Mouse (Mus musculus): ENCODE results near the gene Tmem270. TPM values are rescaled to one million over a fixed set of nuclear protein-coding genes. Genes with fewer than 3 reads are reported as not detected.

Tmem270 gene
- total and polyA plus RNA-seq, 3 experiments, result not detected

DNA sequence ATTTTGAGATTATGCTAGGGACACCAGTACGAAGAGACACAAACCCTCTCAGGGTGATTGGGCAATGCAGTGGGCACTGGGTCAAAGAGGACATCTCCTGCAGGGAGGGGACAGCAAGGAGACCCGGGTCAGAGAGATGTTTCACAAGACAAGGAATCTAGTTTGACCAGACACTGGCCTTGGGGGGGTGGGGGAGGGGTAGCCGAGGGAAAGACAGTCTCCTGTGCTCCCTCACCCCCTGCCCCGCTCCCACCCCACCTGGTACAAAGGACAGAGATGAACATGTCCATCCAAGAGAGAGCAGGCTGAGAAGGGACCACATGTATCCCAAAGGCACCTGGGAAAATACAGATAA, 41.5 kb upstream of the Tmem270 start:
- peaks cover 23 to 38% of the 10 kb centered on the region in 2 experiments for H3K4me1 ChIP-seq (ENCODE audit: control insufficient read depth in 1 of 2, insufficient read depth in 2 of 2)
- no peak overlapping the region for H3K9ac ChIP-seq (ENCODE audit: insufficient read depth, low read depth)
- no peak overlapping the region for H3K4me3 ChIP-seq (replicated peaks in 1 of 3; ENCODE audit: low read depth in 2 of 3, low read length in 2 of 3, poor library complexity in 1 of 3)
- H3K27me3 ChIP-seq (replicated peaks), result peaks cover 5% of the 10 kb centered on the region
- no peaks in the 10 kb centered on the region for H3K79me2 ChIP-seq (replicated peaks; ENCODE audit: control insufficient read depth, extremely low read depth, insufficient read depth, poor library complexity, severe bottlenecking)
- H3K4me2 ChIP-seq (ENCODE audit: insufficient read depth, low read depth, poor library complexity, severe bottlenecking), result no peak overlapping the region
- no peak for TF ChIP-seq MEF2A (IDR thresholded peaks at IDR 0.05; ENCODE audit: borderline replicate concordance, low read depth, low read length)
- no peak for TF ChIP-seq ZNF384 (IDR thresholded peaks at IDR 0.05; ENCODE audit: low read depth, low read length)
- no peak for TF ChIP-seq POLR2A (IDR thresholded peaks at IDR 0.05; ENCODE audit: low read depth, low read length)
- no peak for TF ChIP-seq JUND (conservative IDR thresholded peaks at IDR 0.05; ENCODE audit: low read depth, low read length)
- dilution Hi-C loops (cut with MboI; ENCODE audit: extremely low pct_ligation_motif_present, extremely low pct_unique_long_range_greater_than_20kb, low sequenced_read_pairs) (no loop called here), in situ Hi-C loops (cut with MboI; ENCODE audit: low pct_ligation_motif_present, low pct_unique_long_range_greater_than_20kb, low sequenced_read_pairs) (no loop called here)
- no peak for DNase-seq (ENCODE audit: extremely low read depth)
- no peaks in the 10 kb centered on the region for H3K9me3 ChIP-seq (replicated peaks; ENCODE audit: low read length)
- no peaks in the 10 kb centered on the region for H3K36me3 ChIP-seq (replicated peaks in 1 of 2; ENCODE audit: control insufficient read depth in 1 of 2, insufficient read depth in 1 of 2, low read length in 1 of 2)
- no peak overlapping the region for H3K27ac ChIP-seq (ENCODE audit: insufficient read depth, low read depth)

GRCm38 (mm10) chr5:134947420-134948084, 41.0 kb upstream of the Tmem270 start:
- no peaks in the 10 kb centered on the region for H3K9me3 ChIP-seq (replicated peaks; ENCODE audit: low read length)
- in situ Hi-C loops (cut with MboI; ENCODE audit: low pct_ligation_motif_present, low pct_unique_long_range_greater_than_20kb, low sequenced_read_pairs), result no loop called here
- H3K4me2 ChIP-seq (ENCODE audit: insufficient read depth, low read depth, poor library complexity, severe bottlenecking), result no peak overlapping the region
- no peaks in the 10 kb centered on the region for H3K79me2 ChIP-seq (replicated peaks; ENCODE audit: control insufficient read depth, extremely low read depth, insufficient read depth, poor library complexity, severe bottlenecking)
- dilution Hi-C loops (cut with MboI; ENCODE audit: extremely low pct_ligation_motif_present, extremely low pct_unique_long_range_greater_than_20kb, low sequenced_read_pairs), result no loop called here
- H3K36me3 ChIP-seq (replicated peaks in 1 of 2; ENCODE audit: control insufficient read depth in 1 of 2, insufficient read depth in 1 of 2, low read length in 1 of 2), result no peaks in the 10 kb centered on the region
- peaks cover 25 to 43% of the 10 kb centered on the region in 2 experiments for H3K4me1 ChIP-seq (ENCODE audit: control insufficient read depth in 1 of 2, insufficient read depth in 2 of 2)
- no peak for DNase-seq (ENCODE audit: extremely low read depth)
- H3K27ac ChIP-seq (ENCODE audit: insufficient read depth, low read depth), result no peak overlapping the region
- H3K4me3 ChIP-seq (replicated peaks in 1 of 3; ENCODE audit: low read depth in 2 of 3, low read length in 2 of 3, poor library complexity in 1 of 3), result no peak overlapping the region
- TF ChIP-seq HCFC1 (IDR thresholded peaks at IDR 0.05; ENCODE audit: low read depth, low read length) (no peak), MEF2A (IDR thresholded peaks at IDR 0.05; ENCODE audit: borderline replicate concordance, low read depth, low read length) (no peak), TBP (conservative IDR thresholded peaks at IDR 0.05; ENCODE audit: low read depth, low read length) (no peak), TCF12 (IDR thresholded peaks at IDR 0.05; ENCODE audit: low read depth, low read length) (no peak), USF1 (IDR thresholded peaks at IDR 0.05; ENCODE audit: low read depth, low read length) (no peak), BHLHE40 (IDR thresholded peaks at IDR 0.05; ENCODE audit: low read depth, low read length) (no peak)
- H3K27me3 ChIP-seq (replicated peaks), result peaks cover 5% of the 10 kb centered on the region
- no peak overlapping the region for H3K9ac ChIP-seq (ENCODE audit: insufficient read depth, low read depth)

GRCm38 (mm10) chr5:134946857-134947255, 40.3 kb upstream of the Tmem270 start, which contains the start of gene Cldn4:
Gene Cldn4, minus strand, starts transcription at chr5:134946934.
- Histone ChIP-seq H3K27me3 (replicated peaks) (peaks cover 5% of the 10 kb centered on the region), H3K9ac (ENCODE audit: insufficient read depth, low read depth) (no peak within 1 kb of the TSS), H3K79me2 (replicated peaks; ENCODE audit: control insufficient read depth, extremely low read depth, insufficient read depth, poor library complexity, severe bottlenecking) (no peaks in the 10 kb centered on the region), H3K4me2 (ENCODE audit: insufficient read depth, low read depth, poor library complexity, severe bottlenecking) (0 out of 2 replicates have a peak within 1 kb of the TSS, but pooled peaks have one; percentile 2), H3K4me3 (replicated peaks in 1 of 3; ENCODE audit: low read depth in 2 of 3, low read length in 2 of 3, poor library complexity in 1 of 3) (no peak within 1 kb of the TSS), H3K9me3 (replicated peaks; ENCODE audit: low read length) (no peaks in the 10 kb centered on the region), H3K36me3 (replicated peaks in 1 of 2; ENCODE audit: control insufficient read depth in 1 of 2, insufficient read depth in 1 of 2, low read length in 1 of 2) (no peaks in the 10 kb centered on the region), H3K4me1 (ENCODE audit: control insufficient read depth in 1 of 2, insufficient read depth in 2 of 2) (peaks cover 22 to 46% of the 10 kb centered on the region in 2 experiments), H3K27ac (ENCODE audit: insufficient read depth, low read depth) (no peak within 1 kb of the TSS)
- peak; percentile 64 for DNase-seq (ENCODE audit: extremely low read depth)
- TF ChIP-seq CHD2 (IDR thresholded peaks at IDR 0.05; ENCODE audit: low read length) (peak; percentile 31; the same call in 1 of the 2 replicates), HCFC1 (IDR thresholded peaks at IDR 0.05; ENCODE audit: low read depth, low read length) (no peak), MXI1 (IDR thresholded peaks at IDR 0.05; ENCODE audit: low read depth, low read length) (0 out of 2 replicates have a peak, but pooled peaks have one; percentile 29), RCOR1 (conservative IDR thresholded peaks at IDR 0.05; ENCODE audit: low read depth, low read length) (0 out of 2 replicates have a peak, but pooled peaks have one; percentile 43), USF2 (conservative IDR thresholded peaks at IDR 0.05; ENCODE audit: low read depth, low read length) (no peak), MAFK (IDR thresholded peaks at IDR 0.05; ENCODE audit: insufficient replicate concordance, low read length) (no peak), EP300 (IDR thresholded peaks at IDR 0.05; ENCODE audit: low read length) (peak; percentile 55; the same call in 1 of the 2 replicates), GABPA (IDR thresholded peaks at IDR 0.05; ENCODE audit: insufficient replicate concordance, low read depth, low read length) (no peak), IRF4 (IDR thresholded peaks at IDR 0.05; ENCODE audit: low read depth, low read length) (peak; percentile 67), NELFE (IDR thresholded peaks at IDR 0.05; ENCODE audit: low read depth, low read length) (no peak), KAT2A (IDR thresholded peaks at IDR 0.05; ENCODE audit: insufficient replicate concordance, low read length) (no peak), JUN (IDR thresholded peaks at IDR 0.05; ENCODE audit: insufficient read depth, low read depth, low read length) (no peak), TBP (conservative IDR thresholded peaks at IDR 0.05; ENCODE audit: low read depth, low read length) (no peak), BHLHE40 (IDR thresholded peaks at IDR 0.05; ENCODE audit: low read depth, low read length) (peak; percentile 78), ETS1 (conservative IDR thresholded peaks at IDR 0.05; ENCODE audit: low read depth, low read length) (peak; percentile 73), SIN3A (IDR thresholded peaks at IDR 0.05; ENCODE audit: low read length) (0 out of 2 replicates have a peak, but pooled peaks have one; percentile 21), TCF12 (IDR thresholded peaks at IDR 0.05; ENCODE audit: low read depth, low read length) (peak; percentile 57; the same call in 1 of the 2 replicates)
- in situ Hi-C loops (cut with MboI; ENCODE audit: low pct_ligation_motif_present, low pct_unique_long_range_greater_than_20kb, low sequenced_read_pairs) (no loop called here), dilution Hi-C loops (cut with MboI; ENCODE audit: extremely low pct_ligation_motif_present, extremely low pct_unique_long_range_greater_than_20kb, low sequenced_read_pairs) (no loop called here)

Data from CH12.LX (cell line).